Mouse (Mus musculus) thymus, postnatal 25 days (tissue): Measurements from ENCODE around the gene Magi2.
"Not testable (repeated sequence)": the region's sequence is repeated elsewhere in the genome, so short reads cannot be mapped to it uniquely, and the experiment has no call there.

Source experiments
- DNase-seq: peaks from one replicate; pipeline ENCODE4 v3.0.0; 2022

Magi2 gene

DNA sequence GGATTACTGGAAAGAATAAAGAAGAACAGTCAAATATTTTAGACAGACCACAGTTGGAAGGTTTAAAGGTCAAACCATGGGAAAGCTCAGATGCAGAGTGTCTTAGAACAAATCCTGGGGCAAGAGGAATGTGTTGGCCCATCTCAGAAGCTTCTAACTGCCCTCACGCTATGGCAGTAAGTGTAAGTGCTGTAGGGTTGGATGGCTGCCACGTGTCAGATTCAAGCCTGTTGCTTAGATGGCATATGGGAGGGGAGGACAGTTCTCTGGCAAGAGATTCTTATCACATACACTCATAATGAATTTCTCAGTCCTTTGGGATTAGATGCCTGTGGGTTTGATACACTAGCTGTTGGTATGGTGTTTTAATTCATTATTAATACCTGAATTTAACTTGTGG, 238.5 kb downstream of the Magi2 start:
- DNase-seq, result no peak

GRCm38 (mm10) chr5:19472851-19473439, 246.1 kb downstream of the Magi2 start:
- DNase-seq, result no peak

GRCm38 (mm10) chr5:19482981-19483380, 256.1 kb downstream of the Magi2 start:
- DNase-seq, result no peak

GRCm38 (mm10) chr5:19487947-19488346, 261.1 kb downstream of the Magi2 start:
- no peak for DNase-seq

GRCm38 (mm10) chr5:19501005-19501404, 274.2 kb downstream of the Magi2 start:
- DNase-seq, result no peak

- no peak for DNase-seq
These were observed 295.3 kb downstream of the Magi2 start for GRCm38 (mm10) chr5:19522168-19522567.

GRCm38 (mm10) chr5:19539348-19539747, 312.5 kb downstream of the Magi2 start:
- DNase-seq, result no peak

GRCm38 (mm10) chr5:19546424-19546823, 319.6 kb downstream of the Magi2 start:
- no peak for DNase-seq

GRCm38 (mm10) chr5:19546900-19547299, 320.1 kb downstream of the Magi2 start:
- no peak for DNase-seq

GRCm38 (mm10) chr5:19553510-19553909, 326.7 kb downstream of the Magi2 start:
- DNase-seq, result no peak

- DNase-seq, result no peak
These were observed 338.8 kb downstream of the Magi2 start for GRCm38 (mm10) chr5:19565636-19566035.

DNA sequence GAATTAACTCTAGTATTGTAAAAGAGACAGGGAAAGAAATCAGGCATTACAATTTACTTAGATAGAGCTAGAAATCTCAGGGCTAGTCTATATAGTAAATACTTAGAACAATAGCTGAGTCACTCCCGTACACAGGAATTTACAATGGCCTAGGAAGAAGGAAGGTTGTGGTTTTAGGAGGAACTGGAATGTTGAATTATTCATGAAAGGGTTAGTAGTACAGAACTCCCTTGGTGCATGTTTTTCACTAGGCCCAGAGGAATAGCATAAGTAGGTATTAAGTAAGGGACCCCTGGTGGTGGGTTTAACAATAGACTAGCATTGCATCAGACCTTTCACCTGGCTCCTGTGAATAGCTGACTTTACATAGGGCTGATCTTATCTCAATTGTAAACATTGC, 339.3 kb downstream of the Magi2 start:
- not testable (repeated sequence) for DNase-seq

DNA sequence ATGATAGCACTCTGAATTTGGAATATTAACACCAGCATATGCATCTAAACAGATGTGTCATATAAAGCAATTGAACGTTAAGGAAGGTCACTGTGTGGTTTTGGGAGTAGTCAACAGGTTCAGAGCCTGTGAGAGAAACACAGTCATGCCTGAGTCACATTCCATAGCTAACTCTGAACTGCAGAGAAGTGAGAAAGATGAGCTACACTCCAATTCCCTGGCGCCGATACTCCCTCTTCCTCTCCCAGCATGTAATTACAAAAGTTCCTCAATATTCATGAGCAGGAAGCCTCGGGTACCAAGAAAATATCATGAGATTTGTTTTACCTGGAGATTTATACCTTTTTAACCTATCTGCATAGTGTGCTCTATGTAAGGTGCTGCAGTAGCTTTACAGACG, 380.9 kb downstream of the Magi2 start:
- no peak for DNase-seq

- DNase-seq, result no peak
These were observed 385.0 kb downstream of the Magi2 start for GRCm38 (mm10) chr5:19611788-19612187.

DNA sequence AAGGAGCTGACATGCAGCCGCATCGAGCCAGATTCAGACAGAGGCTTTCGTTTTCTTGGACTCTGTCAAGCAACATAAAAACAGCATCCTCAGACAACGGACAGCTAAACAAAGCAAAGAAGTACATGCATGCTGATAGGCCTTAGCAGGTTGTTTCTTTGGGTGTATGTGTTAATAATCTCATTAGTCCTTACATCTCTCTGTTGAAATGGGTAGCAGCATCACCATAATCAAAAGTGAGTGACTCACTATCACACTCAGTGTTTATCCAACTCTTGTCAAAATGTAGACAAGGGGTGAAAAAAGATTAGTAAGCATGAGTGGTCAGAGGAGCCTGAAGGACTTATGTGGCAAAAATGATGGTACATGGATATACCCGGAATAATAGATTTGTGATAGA, 394.8 kb downstream of the Magi2 start:
- no peak for DNase-seq

- DNase-seq, result no peak
These were observed 407.1 kb downstream of the Magi2 start for GRCm38 (mm10) chr5:19633976-19634375.

GRCm38 (mm10) chr5:19637789-19638188, 411.0 kb downstream of the Magi2 start:
- no peak for DNase-seq

DNA sequence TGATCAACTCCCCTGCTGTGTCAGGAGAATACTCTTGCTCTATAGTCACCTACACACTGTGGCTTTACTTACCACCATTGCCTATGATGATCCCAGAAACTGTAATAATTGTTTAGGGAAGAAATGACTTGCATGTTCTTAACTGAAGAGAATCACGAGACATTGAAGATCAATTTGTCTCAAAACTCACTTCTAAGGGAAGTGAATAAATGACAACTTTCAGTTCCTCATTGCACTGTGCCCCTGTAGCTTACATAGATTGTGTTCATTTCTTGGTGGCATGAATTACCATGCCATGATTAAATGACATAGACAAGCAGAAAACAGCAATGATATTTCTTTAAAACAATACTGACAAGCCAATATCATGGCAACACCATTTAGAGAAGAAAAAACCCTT, 429.1 kb downstream of the Magi2 start:
- DNase-seq, result no peak

GRCm38 (mm10) chr5:19666416-19666815, 439.6 kb downstream of the Magi2 start:
- no peak for DNase-seq

DNA sequence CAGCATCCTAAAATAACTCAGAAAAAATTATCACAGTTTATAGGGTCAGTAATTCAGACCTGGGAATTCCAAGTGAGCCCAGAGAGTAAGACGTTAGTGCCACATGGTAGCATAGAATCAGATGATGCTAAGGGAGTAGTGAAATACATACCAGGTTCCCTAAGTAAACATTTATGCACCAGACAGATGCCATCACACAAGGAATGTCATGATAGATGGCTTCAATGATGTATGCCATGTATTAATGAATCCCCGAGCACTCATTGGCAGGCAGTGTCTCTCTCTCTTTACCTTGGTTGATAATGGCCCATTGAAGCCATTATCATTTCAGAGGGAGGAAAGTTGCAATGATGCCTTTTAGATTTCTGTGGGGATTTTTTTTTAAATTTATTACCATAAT, 490.5 kb downstream of the Magi2 start:
- DNase-seq, result no peak

DNA sequence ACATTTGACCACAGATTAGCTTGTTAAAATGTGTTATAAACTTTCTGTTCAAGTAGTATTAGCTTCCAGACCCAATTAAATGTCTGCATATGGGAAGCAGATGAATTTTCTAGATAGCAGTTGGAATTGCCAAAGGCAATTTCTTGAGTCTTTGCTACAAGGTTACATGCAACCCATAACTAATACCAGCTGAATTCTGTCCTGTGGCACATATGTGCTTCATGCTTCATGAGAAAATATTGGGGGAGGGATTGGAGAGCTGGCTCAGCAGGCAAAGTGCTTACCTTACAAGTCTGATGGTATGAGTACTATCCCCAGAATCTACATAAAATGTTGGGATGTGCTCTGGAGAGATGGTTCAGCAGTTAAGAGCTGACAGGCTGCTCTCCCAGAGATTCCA, 499.4 kb downstream of the Magi2 start:
- no peak for DNase-seq

DNA sequence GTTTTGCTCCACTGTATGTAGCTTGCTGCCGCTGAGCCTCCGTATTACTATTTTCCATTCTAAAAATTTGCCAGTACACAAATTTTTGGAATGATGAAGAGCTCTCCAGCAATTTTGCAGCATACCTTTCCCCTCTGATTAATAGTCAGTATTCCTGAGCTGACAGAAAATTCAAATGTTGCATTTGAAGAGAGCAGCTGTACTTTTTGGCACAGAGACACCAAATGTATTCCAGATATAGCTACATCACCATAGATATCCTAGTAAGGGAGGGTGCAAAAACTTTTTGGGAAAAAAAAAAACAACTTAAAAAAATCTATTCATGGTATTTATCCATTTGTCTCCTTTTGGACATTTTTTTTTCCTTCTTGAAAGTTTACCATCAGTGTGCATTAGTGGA, 518.5 kb downstream of the Magi2 start:
- DNase-seq, result no peak

DNA sequence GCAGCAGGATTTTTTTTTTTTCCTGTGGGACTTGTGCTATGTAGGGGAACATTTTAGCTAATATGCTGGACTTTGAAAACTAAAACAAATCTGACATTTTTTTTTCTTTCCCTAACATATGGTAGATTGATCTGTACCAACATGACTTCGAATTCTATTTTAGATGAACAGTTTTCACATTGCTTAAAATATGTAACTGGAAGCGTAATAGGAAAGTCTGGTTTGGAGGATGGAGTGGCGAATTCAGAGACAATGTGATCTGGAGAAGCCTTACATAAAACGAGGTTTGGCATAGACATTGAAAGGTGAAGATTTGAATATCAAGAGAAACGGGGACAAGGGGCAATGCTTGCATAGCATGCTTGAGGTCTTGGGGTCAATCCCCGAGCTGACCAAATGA, 519.1 kb downstream of the Magi2 start:
- no peak for DNase-seq

- no peak for DNase-seq
These were observed 520.2 kb downstream of the Magi2 start for GRCm38 (mm10) chr5:19746865-19747514.

- no peak for DNase-seq
These were observed 520.8 kb downstream of the Magi2 start for GRCm38 (mm10) chr5:19747631-19748030.
